Mouse (Mus musculus): ENCODE data around the gene Fzd2. TPM values are rescaled to one million over a fixed set of nuclear protein-coding genes. Genes with fewer than 3 reads are reported as not detected.

Gene Fzd2
- polyA plus RNA-seq, 1 experiment from 2014 or later = 8.4 TPM

DNA sequence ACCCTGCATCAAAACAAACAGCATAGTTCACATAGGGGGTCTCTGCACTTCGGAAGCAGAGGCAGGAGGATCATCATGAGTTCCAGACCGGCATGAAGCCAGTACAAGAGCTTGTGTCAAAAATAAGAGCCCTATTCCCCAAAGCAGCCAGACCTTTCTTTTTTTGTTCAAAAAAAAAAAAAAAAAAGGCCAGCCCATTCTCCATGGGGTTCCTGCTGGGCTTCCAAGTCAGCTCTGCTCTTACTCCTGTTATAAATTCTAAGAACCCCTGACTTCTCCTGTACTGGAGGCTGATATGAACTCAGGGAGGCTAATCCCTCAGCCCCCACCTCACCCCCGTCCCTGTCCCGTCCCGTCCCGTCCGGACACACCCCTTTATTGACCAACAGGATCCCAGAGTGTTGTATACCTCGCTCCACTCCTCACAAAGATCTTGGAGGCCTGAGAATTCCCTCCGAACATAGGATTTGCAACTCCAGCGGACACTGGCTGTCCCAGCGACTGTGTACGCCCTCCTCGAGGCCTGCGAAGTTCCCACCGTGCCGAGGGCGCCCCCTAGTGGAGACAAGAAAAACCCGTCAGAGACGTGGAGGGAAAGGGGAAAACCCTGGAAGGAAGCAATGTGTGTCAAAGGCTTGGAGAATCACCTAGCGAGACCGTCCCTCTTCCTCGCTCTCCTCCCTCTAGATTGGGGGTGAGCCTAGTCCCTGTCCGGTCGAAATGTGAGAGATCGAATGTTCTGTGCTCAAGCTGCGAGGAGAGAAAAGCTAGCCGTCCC, 25.7 kb upstream of the Fzd2 start:
- Histone ChIP-seq H3K4me1 (replicated peaks; ENCODE audit: control insufficient read depth, insufficient read depth, low read length) (peaks cover 2% of the 10 kb centered on the region; the same call in 1 of the 2 replicates), H3K4me3 (ENCODE audit: low read depth, low read length) (peak overlapping the region; percentile 37), H3K36me3 (ENCODE audit: control insufficient read depth, insufficient read depth, low read length) (no peaks in the 10 kb centered on the region), H3K9ac (ENCODE audit: low read depth, low read length) (peak overlapping the region; percentile 37), H3K4me2 (peak overlapping the region; percentile 67), H3K27me3 (replicated peaks; ENCODE audit: control insufficient read depth, insufficient read depth, low read length) (peaks cover 11% of the 10 kb centered on the region), H3K9me3 (ENCODE audit: control insufficient read depth, low read length) (no peaks in the 10 kb centered on the region), H3K27ac (ENCODE audit: low read depth, low read length) (no peak overlapping the region)
- ATAC-seq (replicated peaks; ENCODE audit: low FRiP score) (peak; percentile 51; the same call in 1 of the 2 replicates), DNase-seq (ENCODE audit: low spot score) (peak; percentile 85)
- 9% methylated on average over 27 of the region's 27 CpGs for WGBS

DNA sequence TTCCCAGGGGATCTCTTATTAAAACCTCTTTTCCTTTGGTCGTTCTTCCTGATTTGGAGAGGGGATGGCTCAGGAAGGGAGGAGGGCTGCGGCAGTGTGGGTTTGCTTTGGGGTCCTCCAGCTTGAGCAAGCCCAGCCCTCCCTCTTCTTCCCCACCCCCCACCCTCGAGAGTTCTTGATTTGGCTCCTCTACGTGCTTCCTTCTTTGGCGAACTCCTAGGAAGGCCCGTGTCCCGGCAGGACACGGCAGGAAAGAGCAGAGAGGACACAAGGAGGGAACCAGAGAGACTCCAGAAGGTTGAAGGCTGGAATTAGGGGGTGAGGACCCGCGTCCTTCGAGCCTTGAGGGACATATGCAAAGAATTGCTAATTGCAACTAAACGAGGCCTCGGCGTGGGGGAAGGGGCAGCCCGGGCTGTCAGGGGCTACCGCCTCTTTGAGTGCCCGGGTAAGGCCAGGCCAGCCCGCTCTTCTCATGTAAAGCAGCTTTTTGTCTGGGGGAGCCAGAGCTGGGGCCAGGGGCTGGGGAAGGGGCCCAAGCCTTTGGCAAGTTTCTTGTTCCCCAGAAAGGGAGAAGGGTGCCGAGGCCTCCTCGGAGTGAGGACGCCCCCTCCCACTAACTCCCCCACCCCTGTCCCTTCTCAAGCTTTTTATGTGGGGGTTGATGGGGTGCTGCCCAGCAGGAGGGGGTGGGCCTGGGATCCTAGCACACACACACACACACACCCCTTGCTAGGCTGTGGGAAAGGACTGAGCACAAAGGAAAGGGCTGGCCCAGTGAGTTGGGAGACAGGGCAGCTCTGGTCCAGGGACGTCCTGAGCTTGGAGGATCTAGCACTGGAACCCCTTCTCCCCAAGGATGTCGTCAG, 24.8 kb upstream of the Fzd2 start, which contains the start of gene Gm11627:
Gene Gm11627 (minus strand): TSS at position 297 of the 869 bp plus-strand sequence.
- Histone ChIP-seq H3K36me3 (ENCODE audit: control insufficient read depth, insufficient read depth, low read length) (no peaks in the 10 kb centered on the region), H3K27ac (ENCODE audit: low read depth, low read length) (no peak within 1 kb of the TSS; the same call in 1 of the 2 replicates), H3K4me3 (ENCODE audit: low read depth, low read length) (peak within 1 kb of the TSS; percentile 37), H3K4me2 (peak within 1 kb of the TSS; percentile 67), H3K9me3 (ENCODE audit: control insufficient read depth, low read length) (no peaks in the 10 kb centered on the region), H3K27me3 (replicated peaks; ENCODE audit: control insufficient read depth, insufficient read depth, low read length) (peaks cover 11% of the 10 kb centered on the region), H3K9ac (ENCODE audit: low read depth, low read length) (peak within 1 kb of the TSS; percentile 37), H3K4me1 (replicated peaks; ENCODE audit: control insufficient read depth, insufficient read depth, low read length) (peaks cover 2% of the 10 kb centered on the region; the same call in 1 of the 2 replicates)
- WGBS = 16% methylated on average over 23 of the region's 23 CpGs
- DNase-seq (ENCODE audit: low spot score) (peak; percentile 44), ATAC-seq (replicated peaks; ENCODE audit: low FRiP score) (no peak)

DNA sequence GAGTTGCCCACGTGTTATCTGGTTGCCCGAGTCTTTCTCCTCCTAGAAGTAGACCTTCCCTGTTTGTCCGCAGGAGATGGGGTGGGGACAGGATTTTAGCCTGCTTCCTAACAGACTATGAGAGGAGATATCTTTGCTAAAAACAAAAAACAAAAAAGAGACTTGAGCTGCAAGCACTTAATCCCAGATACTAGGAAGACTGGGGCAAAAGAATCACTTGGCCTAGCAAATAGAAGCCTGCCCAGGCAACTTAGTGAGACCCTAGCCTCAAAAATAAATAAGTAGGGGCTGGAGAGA, 24.2 kb upstream of the Fzd2 start:
- H3K4me1 ChIP-seq (replicated peaks; ENCODE audit: control insufficient read depth, insufficient read depth, low read length) = peaks cover 2% of the 10 kb centered on the region; the same call in 1 of the 2 replicates
- H3K4me2 ChIP-seq = peak overlapping the region; percentile 67
- no peak overlapping the region for H3K9ac ChIP-seq (ENCODE audit: low read depth, low read length)
- ATAC-seq (replicated peaks; ENCODE audit: low FRiP score) = no peak
- WGBS = 54% methylated on average over 3 of the region's 3 CpGs
- no peak overlapping the region; the same call in 1 of the 2 replicates for H3K27ac ChIP-seq (ENCODE audit: low read depth, low read length)
- peaks cover 11% of the 10 kb centered on the region for H3K27me3 ChIP-seq (replicated peaks; ENCODE audit: control insufficient read depth, insufficient read depth, low read length)
- H3K9me3 ChIP-seq (ENCODE audit: control insufficient read depth, low read length) = no peaks in the 10 kb centered on the region
- no peak overlapping the region for H3K4me3 ChIP-seq (ENCODE audit: low read depth, low read length)
- H3K36me3 ChIP-seq (ENCODE audit: control insufficient read depth, insufficient read depth, low read length) = no peaks in the 10 kb centered on the region
- DNase-seq (ENCODE audit: low spot score) = no peak

DNA sequence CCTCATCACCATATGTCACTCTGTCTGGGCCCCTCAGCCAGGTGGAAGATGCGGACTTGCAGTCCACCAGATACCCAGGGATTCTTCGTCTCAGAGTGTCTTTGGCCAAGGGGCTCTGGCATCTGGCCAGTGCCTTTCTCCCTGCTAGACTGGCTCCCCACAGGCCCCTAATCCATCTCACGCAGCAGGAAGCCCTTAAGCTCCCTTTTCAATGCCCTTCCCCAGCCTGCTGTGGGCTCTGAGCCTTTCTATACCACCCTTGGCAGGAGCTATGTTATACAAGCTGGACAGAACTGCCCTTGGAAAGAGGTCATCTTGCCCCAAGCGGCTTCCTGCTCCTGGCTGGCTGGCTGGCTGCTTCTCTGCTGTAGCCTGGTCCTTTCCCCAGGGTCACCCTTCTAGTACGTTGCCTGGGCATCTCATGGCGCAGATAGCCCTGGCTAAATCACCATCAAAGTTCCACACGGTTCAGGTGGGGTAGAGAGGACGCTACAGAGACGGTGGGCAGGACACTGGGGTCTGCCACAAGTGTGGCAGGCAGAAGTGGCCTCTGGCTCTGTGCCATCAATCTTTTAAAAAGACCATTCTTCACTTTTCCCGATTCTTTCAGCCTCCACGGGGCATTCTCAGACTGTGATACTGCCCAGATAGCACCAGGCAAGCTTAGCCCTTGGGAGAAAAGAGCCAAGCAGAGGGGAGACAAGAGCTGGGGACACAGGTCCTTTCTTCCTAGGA, 22.7 kb upstream of the Fzd2 start:
- DNase-seq (ENCODE audit: low spot score) (no peak), ATAC-seq (replicated peaks; ENCODE audit: low FRiP score) (no peak)
- Histone ChIP-seq H3K27me3 (replicated peaks; ENCODE audit: control insufficient read depth, insufficient read depth, low read length) (peaks cover 11% of the 10 kb centered on the region), H3K4me3 (ENCODE audit: low read depth, low read length) (no peak overlapping the region), H3K4me2 (no peak overlapping the region), H3K9me3 (ENCODE audit: control insufficient read depth, low read length) (no peaks in the 10 kb centered on the region), H3K4me1 (replicated peaks; ENCODE audit: control insufficient read depth, insufficient read depth, low read length) (peaks cover 2% of the 10 kb centered on the region; the same call in 1 of the 2 replicates), H3K36me3 (ENCODE audit: control insufficient read depth, insufficient read depth, low read length) (no peaks in the 10 kb centered on the region), H3K9ac (ENCODE audit: low read depth, low read length) (no peak overlapping the region), H3K27ac (ENCODE audit: low read depth, low read length) (no peak overlapping the region)
- 34% methylated on average over 11 of the region's 11 CpGs for WGBS

DNA sequence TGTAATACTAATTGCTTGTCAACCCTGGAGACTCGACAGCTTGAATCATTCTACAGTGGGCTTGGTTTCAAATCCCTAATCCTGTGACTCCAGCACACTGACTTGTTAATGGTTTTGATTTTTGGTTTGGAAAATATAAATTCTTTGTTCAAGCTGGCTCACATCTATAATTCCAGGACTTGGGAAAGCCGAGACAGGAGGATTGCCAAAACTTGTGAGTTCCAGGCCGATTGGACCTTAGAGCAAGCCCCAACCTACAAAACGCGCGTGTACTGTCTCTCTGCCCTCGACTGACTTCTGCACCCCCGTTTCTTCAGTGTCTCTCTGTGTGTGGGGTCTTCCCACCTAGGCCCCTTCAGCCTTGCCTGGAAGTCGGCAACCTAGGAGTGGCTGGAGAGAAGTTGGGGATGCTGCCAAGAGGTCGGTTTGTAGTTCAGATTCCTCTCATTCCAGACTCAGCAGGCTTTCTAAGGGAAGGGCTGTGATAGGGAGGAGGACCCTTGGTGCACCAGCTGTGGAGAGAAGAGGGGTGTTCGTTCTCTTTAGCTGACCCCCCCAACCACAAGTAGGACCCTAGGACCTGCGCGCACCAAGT, 22.1 kb upstream of the Fzd2 start:
- H3K27ac ChIP-seq (ENCODE audit: low read depth, low read length) = no peak overlapping the region
- H3K4me3 ChIP-seq (ENCODE audit: low read depth, low read length) = no peak overlapping the region
- no peaks in the 10 kb centered on the region for H3K36me3 ChIP-seq (ENCODE audit: control insufficient read depth, insufficient read depth, low read length)
- H3K9me3 ChIP-seq (ENCODE audit: control insufficient read depth, low read length) = no peaks in the 10 kb centered on the region
- no peak overlapping the region for H3K9ac ChIP-seq (ENCODE audit: low read depth, low read length)
- DNase-seq (ENCODE audit: low spot score) (no peak), ATAC-seq (replicated peaks; ENCODE audit: low FRiP score) (no peak)
- peaks cover 2% of the 10 kb centered on the region; the same call in 1 of the 2 replicates for H3K4me1 ChIP-seq (replicated peaks; ENCODE audit: control insufficient read depth, insufficient read depth, low read length)
- H3K27me3 ChIP-seq (replicated peaks; ENCODE audit: control insufficient read depth, insufficient read depth, low read length) = peaks cover 11% of the 10 kb centered on the region
- H3K4me2 ChIP-seq = no peak overlapping the region
- 30% methylated on average over 13 of the region's 13 CpGs for WGBS

DNA sequence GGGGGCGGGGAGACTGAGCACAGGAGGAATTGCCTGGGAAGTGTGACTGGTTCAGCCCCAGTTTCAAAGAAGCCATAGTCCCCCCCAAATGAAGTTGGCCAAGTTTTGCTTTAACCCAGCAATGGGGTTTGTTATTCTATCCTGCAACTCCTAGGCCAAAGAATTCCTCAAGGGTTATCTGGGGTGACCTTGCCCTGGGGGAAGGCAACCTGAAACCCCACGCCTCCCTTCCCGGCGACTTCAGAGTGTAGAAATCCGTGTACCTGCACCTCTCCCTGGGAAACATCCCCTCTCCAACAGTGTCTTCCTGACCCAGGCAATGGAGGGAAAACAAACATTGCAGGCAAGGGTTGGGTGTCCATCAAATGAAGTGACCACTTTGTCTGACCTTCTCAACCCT, 21.5 kb upstream of the Fzd2 start:
- H3K4me2 ChIP-seq = no peak overlapping the region
- 21% methylated on average over 5 of the region's 5 CpGs for WGBS

DNA sequence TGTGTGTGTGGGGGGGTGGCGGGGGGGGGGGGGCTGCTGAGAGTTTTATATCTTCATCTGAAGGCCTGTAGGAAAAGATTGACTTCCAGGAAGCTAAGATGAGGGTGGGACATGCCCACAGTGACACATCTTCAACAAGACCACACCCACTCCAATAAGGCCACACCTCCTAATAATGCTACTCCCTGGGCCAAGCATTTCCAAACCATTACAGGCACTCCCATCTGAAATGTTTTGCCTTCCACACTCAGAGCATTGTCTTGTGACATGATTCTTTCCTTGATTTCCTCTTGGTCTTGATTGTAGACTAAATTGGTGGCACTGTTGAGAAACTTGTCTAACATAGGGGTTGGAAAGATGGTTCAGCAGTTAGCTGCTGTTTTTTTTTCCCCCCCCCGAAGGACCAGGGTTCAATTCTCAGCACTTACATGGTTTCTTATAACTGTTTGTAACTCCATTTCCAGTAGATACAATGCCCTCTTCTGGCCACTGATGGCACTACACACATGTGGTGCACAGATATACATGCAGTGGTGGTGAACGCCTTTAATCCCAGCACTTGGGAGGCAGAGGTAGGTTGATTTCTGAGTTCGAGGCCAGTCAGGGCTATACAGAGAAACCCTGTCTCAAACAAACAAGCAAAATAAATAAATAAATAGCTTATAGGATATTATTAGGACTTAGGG, 17.6 kb upstream of the Fzd2 start:
- Histone ChIP-seq H3K4me1 (replicated peaks; ENCODE audit: control insufficient read depth, insufficient read depth, low read length) (no peaks in the 10 kb centered on the region), H3K9me3 (ENCODE audit: control insufficient read depth, low read length) (no peaks in the 10 kb centered on the region), H3K27ac (ENCODE audit: low read depth, low read length) (no peak overlapping the region), H3K27me3 (replicated peaks; ENCODE audit: control insufficient read depth, insufficient read depth, low read length) (peaks cover 8% of the 10 kb centered on the region), H3K4me2 (no peak overlapping the region), H3K36me3 (ENCODE audit: control insufficient read depth, insufficient read depth, low read length) (no peaks in the 10 kb centered on the region), H3K4me3 (ENCODE audit: low read depth, low read length) (no peak overlapping the region), H3K9ac (ENCODE audit: low read depth, low read length) (no peak overlapping the region)
- WGBS = 89% methylated on average over 4 of the region's 4 CpGs
- ATAC-seq (replicated peaks; ENCODE audit: low FRiP score) (no peak), DNase-seq (ENCODE audit: low spot score) (no peak)

More for the DNA sequence above, 21.5 kb upstream of the Fzd2 start:
- peaks cover 11% of the 10 kb centered on the region for H3K27me3 ChIP-seq (replicated peaks; ENCODE audit: control insufficient read depth, insufficient read depth, low read length)
- ATAC-seq (replicated peaks; ENCODE audit: low FRiP score) (no peak), DNase-seq (ENCODE audit: low spot score) (no peak)
- H3K4me3 ChIP-seq (ENCODE audit: low read depth, low read length) = no peak overlapping the region
- H3K36me3 ChIP-seq (ENCODE audit: control insufficient read depth, insufficient read depth, low read length) = no peaks in the 10 kb centered on the region
- no peak overlapping the region for H3K9ac ChIP-seq (ENCODE audit: low read depth, low read length)
- H3K27ac ChIP-seq (ENCODE audit: low read depth, low read length) = no peak overlapping the region
- H3K4me1 ChIP-seq (replicated peaks; ENCODE audit: control insufficient read depth, insufficient read depth, low read length) = no peaks in the 10 kb centered on the region; the same call in 1 of the 2 replicates
- H3K9me3 ChIP-seq (ENCODE audit: control insufficient read depth, low read length) = no peaks in the 10 kb centered on the region
